Mouse (Mus musculus) urinary bladder, postnatal 4 days (tissue): ENCODE measurements around the gene Mybbp1a.

Source experiments
- DNase-seq, 2 experiments: peaks; one replicate each; pipeline ENCODE4 v3.0.0; 2021 to 2022; ENCODE audit warnings: low spot score in 2 of 2

Mybbp1a gene

DNA sequence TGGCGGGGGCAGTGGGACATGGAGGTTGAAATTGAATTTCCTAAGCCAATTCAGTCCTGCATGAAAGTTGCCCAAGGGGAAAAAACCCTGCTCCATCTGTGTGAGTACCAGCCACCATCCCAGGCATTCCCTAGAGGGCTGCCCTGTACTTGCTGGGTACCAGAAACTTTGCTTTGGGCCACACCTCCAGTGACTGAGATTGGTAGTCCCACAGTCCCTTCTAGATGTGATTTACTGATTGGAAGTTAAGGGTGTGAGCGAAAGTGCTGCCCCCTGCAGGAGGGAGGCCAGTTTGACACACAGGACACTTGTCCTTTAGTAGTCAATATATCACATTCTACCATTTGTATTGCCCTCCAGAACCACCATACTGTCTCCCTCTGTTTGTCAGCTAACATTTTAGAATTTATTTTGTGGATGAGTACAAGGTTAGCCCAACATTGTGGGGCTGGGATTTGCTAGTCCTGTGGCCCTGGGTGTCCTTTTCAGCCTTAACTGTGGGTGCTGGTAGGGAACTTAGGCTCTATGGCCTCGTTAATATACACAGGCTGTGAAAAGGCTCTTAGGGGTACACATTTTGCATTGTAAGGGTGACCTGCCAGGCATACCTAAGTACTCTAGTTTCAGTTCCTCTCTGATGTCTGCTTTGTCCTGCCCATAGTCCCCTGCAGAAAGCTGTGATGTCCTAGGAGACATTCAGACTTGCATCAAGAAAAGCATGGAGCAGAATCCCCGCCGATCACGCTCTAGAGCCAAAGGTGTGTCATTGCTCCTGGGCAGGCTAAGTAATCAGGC, 5.4 kb downstream of the Mybbp1a start:
- DNase-seq = no peak

DNA sequence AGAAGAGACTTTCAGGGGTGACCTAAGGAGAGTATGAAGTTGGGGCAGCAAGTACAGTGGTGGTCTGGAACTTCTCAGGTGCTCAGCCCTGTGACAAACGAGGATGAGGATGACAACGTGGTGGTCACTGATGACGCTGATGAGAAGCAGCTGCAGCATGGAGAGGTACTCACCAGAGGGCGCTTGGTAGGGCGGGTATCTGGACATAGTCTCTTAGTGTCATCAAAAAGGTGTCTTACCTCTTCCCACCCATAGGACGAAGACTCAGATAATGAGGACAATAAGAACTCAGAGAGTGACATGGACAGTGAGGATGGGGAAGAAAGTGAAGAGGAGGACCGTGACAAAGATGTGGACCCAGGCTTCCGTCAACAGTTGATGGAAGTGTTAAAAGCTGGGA, 6.3 kb downstream of the Mybbp1a start:
- DNase-seq = no peak

DNA sequence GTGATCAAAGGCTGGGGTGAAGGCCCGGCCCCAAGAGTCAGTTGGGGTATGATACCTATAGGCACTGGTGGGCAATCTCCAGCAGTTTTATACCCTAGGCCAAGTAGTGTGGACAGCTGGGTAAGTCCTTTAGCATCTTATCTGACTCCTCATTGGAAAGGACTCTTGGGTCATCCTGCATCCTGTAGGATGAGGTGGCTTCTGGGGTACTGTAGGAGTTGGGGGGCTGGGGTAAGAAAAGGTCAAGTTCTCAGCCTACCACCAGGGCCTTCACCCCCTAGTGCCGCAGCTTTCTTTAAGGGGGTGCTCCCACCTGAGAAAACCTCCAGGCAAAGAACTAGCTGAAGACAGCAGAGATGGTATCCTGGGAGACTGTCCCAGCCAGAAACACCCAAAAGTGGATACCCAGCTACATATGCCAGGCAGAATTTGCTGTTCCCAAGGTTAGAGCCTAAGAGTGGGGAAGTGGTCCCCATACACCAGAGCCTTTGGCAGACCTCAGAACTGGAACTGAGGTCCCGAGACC, 11.0 kb downstream of the Mybbp1a start:
- DNase-seq = no peak

DNA sequence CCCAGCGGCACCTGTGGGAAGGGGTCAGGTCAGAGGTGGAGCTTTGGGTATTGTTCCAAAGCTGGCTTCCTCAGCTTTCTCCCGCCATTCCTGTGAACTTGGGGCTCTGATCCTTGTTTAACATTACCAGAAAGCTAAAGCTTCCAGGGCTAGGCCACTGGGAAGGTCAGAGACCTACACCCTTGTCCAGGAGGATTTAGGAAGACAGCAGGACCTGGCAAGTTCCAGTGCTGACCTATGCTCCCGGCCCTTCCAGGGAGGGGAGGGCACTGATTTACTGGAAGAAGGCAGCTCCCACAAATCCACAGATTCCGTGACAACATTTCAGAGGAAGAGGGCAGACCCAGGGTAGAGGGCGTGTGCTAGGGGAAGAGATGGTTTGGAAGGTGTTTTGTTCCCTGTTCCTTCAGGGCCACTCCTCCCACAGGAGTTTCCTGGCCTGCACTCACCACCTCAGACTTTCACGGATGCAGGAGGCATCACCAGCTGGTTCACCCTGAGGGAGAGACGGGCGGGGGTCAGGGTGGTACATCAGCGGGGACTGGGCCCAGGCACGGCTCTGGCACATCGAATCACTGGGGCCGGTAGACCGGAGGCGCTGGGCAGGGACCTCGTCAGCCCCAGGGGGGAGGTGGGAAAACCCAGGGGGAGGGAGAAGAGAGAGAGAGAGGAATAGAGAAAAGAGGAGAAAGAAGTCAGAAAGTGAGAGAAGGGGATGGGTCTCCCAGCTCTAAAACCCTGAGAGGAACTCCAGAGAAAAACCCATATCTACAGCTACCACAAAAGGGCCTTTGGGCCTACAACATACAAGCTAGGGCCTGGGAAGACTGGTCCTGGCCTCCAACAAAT, 12.2 kb downstream of the Mybbp1a start:
- DNase-seq = no peak

DNA sequence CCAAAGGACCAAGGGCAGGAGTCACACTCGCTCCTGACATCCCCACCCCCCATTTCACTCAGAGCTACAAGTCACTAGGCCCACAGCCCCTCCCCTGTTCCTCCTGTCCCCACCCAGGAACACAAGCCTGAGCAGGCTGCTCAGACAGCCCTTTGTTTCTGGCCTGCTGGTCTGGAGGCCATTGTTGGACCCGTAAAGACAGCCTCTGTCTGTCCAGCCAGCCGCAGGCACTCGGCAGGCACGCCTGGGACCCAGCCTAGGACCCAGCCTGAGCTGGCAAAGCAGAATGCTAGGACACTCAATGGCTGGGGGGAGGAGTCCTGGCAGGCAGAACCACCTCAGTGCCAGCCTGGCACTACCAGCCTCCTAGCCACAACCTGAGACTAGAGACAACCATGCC, 14.5 kb downstream of the Mybbp1a start:
- DNase-seq = no peak

DNA sequence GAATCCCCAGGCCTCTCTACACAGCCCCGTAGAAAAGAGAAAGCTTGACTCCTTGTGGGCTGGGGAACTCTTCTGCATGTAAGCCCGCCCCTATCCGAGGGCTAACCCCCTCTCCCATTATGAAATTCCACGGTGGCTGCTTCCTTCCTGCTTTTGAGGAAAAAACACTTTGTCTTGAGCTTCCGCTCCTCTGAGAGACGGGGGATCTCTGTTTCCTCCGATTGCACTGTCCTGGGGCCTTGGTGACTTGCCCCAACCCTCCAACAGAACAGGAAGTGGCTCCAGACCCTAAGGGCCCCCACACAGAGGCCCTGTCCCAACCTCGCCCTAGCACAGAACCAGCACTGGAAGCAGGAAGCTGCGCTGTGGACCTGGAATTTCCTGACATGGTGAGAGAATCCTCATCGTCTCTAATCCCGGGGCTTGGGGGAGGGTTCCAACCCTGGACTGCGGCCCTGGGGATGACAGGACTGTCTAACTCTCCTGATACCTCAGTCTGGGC, 16.9 kb downstream of the Mybbp1a start:
- no peak for DNase-seq

DNA sequence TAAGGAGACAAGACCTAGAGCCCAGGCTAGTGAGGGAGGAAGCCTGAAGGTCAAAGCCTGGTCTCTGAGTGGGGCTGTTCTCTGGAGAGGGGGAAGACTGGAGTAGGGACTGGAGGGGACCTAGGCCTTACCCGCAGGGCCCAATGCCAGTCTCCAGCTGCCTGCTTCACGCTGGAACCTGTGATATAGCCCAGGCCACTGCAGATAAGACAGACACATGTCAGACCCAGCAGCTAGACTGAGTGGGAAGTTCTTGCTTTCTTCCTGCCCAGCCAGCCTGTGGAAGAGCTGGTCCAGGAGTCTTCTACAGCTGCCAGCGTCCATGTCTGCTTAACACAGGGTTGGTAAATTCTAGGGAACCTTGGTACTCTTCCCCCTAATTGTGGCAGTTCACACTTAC, 17.3 kb downstream of the Mybbp1a start:
- no peak for DNase-seq

DNA sequence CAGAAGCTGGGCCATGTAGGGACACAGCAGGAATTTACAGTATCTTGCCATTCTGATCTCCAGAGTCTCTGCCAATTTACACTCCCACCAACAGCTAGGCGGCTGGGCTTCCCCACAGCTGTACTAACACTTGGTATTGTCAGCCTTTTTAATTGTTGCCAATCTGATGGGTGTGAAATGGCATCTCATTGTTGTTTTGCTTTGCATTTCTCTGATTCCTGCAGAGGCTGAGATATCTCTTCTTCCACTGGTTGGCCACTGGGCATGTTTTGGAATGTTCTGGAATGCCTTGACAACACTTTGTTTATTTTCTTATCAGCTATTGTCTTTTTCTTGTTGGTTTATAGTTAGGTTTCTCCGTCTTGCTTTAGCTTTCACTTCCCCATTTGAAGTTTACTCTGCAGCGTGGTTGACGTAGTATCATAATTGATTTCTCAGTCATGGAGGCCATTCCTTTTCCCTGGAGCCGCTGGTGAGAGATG, 20.4 kb downstream of the Mybbp1a start:
- no peak for DNase-seq

DNA sequence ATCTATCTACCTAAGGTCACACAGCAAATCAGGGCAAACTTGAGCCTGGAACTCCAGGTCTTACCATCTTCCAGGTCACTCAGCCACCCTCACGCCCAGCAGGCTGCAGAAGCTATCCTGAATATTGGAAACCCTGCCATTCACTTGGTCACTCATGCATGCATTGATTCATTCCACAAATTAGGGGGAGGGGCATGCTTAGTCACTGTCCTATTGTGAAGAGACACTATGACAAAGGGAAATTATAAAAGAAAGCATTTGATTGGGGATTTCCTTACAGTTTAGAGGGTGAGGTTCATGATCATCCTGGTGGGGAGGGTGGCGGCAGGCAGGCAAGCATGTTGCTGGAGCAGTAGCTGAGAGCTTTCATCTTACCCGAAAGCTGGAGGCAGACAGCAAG, 23.7 kb downstream of the Mybbp1a start:
- DNase-seq = no peak

DNA sequence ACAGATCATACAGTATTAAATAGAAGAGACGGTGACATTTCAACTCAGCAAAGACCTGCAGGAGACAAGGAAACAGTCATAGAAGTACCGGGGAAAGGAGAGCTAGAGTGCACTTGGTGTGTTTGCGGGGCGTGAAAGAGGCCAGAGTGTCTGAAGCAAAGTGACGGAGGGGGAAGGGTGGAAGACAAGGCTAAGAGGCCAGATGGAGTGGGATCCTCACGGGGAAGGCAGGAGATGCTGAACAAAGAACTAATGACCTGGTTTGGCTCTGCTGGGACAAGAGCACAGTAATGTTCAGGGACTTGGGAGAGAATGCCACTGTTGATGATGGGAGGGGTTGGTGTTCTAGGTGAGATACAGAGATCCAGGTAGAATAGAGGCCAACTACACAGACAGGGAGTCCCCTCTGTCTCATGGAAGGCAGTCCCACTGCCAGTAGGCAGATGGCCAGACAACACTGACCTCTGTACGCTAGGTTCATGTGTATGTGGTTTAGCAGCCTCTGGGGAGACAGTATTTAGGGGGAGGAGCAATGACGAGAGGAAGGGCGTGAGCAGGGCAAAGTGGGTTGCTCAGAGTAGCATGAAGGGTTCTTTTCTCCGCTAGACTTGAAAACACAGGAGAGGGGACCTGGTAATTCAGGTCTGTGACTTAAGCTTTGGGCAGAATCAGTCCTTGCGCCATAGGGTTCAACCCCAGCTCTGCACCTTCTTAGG, 25.0 kb downstream of the Mybbp1a start:
- no peak for DNase-seq

DNA sequence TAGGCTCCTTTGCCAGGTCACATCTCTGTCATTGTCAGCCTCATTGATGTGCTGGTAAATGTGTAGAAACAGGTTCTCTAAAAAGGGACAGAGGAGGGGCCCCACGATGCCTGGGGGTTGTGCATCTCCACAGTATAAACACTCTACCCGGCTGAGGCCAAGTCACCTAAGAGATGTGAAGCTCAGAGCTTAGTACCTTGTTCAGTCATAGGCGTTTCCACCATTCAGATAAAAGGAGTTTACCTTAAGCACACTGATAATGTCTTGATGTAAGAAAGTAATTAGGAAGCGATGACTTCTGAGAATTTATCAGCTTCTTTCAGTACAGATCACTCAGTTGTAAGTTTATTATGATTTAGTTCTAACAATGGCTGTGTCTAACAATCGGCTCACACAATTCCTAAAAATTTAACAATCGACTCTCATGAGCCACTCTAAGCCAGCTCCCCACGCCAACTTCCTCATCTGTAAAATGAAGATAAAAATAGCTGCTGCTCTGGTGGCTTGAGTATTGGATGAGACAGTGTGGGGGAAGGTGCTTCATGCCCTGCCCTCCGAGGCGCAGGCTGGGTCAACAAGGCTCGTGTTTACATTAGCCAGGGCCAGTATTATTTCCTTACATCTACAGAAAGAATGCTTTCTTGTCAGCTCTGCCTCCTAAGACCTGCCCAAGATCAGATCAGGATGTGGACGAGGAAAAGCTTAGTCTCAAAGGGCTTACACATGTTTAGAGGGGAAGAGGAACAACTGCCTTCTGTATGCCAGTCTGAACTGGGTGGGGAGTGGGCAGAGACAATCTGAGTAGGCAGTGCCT, 25.7 kb downstream of the Mybbp1a start:
- DNase-seq = no peak

DNA sequence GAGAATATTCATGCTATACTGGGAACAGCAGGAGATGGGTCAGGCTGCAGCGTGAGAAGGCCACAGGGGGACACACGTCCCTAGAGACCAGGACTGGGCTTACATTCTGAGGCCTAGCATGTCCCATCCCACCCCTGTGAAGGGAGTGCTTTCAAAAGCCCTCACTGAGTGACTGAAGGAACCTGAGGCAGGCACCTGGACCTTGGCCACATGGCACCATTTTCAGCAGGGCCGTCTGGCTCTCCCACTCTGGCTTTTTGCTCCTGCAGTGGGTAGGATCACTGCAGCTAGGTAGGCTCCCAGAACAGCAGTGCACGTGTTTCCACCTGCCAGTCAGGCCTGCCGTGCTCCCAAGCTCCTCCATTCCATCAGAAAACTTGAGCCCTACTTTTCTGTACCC, 27.4 kb downstream of the Mybbp1a start:
- no peak for DNase-seq

DNA sequence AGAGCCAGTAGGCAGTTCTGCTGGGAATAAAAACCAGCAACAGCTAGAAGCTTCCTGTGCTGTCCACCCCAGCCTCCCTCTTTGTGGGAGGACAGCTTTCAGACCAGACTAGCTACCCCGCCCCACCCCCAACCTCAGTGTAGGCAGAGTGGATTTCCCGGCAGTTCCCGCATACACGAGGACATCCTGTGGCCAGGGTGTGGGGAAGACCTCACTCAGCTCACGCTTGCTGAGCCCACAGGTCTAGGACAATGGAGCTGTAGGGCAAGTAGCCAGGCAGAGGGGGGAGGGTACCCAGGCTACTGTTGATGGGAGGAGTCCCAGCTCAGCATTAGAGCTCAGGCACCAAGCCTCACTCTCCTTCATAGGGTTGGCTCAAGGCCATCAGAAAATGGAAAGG, 28.1 kb downstream of the Mybbp1a start:
- peak; percentile 45 to 67 for DNase-seq

DNA sequence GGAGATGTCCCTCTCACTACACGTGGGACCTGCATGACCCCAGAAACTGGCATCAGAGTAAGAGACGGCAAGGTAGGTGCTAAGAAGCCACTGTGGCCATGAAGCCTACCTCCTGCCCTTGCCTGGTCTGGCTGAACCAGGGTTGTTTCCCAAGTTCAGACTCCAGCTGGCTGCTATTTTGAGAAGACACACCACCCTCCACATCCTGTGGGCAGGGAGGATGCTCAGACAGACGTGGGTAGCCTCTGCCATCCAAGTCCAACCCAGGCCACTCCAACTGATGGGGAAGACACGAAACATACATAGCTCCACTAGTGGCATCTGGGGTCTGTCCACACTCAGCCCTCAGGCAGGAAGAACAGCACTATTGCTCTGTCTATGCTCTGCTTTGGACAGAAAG, 28.8 kb downstream of the Mybbp1a start:
- DNase-seq = no peak

DNA sequence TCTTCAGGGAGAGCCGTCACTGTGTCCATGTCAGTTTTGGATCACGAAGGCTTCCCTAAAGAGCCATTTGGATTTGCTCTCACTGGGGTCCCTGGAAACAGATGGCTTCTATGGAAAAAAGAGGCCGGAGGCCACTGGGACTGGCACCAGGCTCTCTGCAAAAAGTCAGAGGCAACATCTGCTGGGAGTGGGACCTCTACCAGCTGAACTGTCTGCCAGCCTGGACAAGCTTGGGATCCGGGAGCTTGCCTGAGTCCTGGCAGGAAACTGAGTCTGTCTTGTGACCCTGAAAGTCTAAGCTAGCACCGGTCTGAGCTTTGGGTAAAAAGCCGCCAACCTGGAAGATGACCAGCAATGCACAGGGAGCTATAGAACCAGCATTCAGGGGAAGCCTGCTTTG, 30.2 kb downstream of the Mybbp1a start:
- DNase-seq = no peak

DNA sequence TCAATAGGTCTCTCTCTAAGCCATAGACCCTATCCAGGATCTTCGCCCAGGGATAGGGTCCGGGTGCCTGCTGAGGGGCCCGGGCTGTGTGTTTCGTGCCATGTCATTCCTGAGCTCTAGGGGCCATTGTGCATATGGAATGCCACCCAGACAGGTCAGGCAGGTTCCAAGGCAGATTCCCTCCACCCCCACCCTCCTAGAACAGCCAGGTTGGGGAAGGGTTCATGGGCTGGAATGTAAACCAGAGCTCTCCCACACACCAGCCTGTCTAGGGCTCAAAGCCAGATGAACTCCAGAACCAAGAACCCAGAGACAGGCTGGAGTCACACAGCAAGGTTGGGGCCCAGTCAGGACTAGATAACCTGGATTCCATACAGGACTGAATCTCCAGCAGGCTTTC, 32.4 kb downstream of the Mybbp1a start:
- no peak for DNase-seq

DNA sequence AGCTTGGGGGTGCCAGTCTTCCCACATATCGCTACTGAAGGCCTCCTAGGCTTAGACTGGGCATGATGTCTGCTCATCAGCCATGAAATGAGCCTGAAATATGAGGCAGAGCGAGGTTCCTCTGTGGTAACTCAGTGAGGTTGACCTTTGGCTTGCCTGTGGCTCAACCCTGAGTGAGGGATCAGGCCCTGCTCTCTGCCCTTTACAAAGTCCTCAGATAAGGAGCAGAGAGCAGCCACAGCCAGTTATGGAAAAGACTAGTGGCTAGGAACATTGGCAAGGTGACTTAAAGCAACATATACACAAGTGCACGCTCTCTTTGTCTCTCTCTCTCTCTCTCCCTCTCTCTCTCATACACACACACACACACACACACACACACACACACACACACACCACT, 33.8 kb downstream of the Mybbp1a start:
- DNase-seq = no peak

DNA sequence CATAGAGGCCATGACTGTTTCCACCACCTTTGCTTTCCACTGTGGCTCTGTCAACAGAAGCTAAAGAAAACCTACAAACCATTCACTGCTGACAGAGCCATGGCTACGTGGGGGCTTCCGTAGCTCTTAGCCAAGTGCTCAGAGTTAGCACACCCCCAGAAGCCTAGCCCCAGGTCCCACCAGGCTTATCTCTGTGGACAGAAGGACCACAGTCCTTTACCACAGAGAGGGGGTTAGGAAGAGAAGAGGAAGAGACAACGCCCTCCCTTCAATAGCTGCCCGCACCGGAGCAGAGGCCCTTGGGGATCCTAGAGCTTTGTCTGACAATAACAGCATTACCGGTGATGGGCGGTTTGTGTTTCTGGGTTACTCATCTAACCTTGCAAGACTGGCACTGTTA, 34.3 kb downstream of the Mybbp1a start:
- no peak for DNase-seq

DNA sequence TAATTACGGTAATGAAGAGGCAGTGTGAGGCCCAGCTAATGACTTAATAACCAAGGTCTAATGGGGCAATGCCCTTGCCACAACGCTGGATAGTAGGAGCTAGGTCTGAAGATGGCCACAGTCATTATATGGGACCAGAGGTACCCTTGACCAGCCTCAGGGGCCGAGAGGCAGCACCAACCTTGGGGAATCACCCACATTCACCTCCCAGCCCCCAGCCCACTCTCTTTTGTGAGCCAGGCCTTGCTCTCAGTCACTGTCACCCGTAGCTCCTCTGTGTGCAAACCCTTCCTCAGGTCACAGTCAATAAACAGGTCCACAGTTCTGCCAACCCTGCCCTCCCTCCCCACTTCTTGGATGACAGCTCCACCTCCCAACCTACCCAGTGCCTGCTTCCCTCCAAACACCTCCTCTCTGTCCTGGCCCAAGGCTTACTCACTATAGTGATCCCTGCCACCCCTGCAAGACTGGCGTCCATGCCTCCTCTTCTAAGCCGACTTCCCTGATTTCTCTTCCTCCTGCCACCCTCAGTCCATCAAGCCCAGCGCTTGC, 35.0 kb downstream of the Mybbp1a start:
- no peak for DNase-seq

DNA sequence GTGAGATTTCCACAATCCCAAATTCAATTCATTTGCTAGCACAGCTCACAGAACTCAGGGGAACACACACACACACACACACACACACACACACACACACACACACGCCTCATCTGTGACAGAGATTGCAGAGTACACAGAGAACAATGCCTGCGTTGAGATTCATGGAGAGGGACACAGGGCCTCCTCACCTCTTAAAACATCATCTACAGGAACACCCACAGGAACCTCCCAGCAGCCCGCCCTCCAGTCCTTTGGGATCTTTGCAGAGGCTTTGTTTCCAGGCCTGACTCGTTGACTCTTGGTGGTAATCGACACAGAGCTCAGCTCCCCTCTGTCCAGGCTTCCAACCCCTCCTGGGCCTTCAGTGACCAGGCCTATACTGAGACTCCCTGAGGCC, 36.0 kb downstream of the Mybbp1a start:
- no peak for DNase-seq

DNA sequence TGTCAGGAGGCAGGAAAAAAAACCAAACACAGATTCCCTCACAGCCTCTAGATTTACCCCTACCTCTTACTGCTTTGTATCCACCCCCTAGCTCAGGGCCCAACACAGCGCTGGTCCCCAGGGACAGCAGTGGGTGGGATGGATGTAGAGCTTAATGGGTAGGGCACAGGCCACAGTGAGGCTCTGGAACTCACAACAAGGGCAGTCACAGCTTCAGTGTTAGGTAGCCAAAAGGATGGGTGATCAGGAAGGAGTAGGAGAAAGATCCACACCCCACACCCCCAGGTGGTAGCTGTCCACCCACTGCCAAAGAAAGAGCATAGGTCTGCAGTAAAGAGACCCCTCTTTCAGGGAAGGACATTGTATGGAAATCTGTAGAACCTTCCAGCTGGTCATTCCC, 36.5 kb downstream of the Mybbp1a start:
- no peak for DNase-seq
